Mouse (Mus musculus) G1E (cell line): ENCODE measurements at regions not wholly inside any gene's neighbourhood (a gene's known extent, or its start where the extent isn't known, plus 50 kb on each side); places are given as distances from the start of the nearest gene placed in this dataset.
"Not testable (repeated sequence)": the region's sequence is repeated elsewhere in the genome, so short reads cannot be mapped to it uniquely, and the experiment has no call there.

Source experiments
- CTCF ChIP-seq: IDR thresholded peaks from 2 replicates; pipeline ENCODE4 v1.5.1; 2012; ENCODE audit warnings: low read depth, low read length, inconsistent platforms, mixed read lengths
- TAL1 ChIP-seq: conservative IDR thresholded peaks from 2 replicates; pipeline ENCODE4 v1.6.1; 2012; ENCODE audit warnings: low read depth, low read length, inconsistent platforms, mixed read lengths

GRCm38 (mm10) chr14:66484751-66485150 is 475.7 kb upstream of the Gulo start:
- not testable (repeated sequence) for TF ChIP-seq CTCF, TAL1
